Mouse (Mus musculus): Measurements from ENCODE around the gene Casc4. TPM values are rescaled to one million over a fixed set of nuclear protein-coding genes. Genes with fewer than 3 reads are reported as not detected.
A peak's percentile ranks its signal among the peaks of the same experiment; 100 is the strongest.

Casc4 gene
- polyA plus RNA-seq (2011; ENCODE audit: insufficient read length, low read depth, missing spikeins): 74.5 and 94.2 TPM in 2 replicates

DNA sequence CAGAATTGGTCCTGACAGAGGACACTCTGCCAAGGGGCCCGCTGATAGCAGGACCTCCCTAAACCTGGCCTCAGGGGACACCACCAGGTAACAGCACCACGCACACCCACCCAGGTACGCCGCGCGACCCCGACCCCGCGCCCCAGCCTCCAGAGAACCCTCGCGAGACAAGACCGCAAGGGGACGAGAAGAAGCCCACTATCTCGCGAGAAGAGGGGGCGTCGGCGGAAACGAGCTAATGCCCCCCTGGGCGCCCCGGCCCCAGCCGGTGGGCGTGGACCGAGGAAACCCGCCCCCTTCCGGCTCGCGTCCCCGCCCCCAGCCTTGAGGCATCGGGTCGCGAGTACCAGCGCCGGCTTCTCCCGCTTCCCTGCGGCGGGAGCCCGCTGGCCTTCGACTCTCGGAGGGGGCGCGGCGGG, at the start of gene Casc4:
TSS of gene Casc4 (plus strand) at position 339 of the 419 bp plus-strand sequence.
- Histone ChIP-seq H3K27ac (ENCODE audit: insufficient read depth, low read length) (no peak within 1 kb of the TSS), H3K4me3 (ENCODE audit: insufficient read depth, low read length) (peak within 1 kb of the TSS; percentile 69), H3K4me1 (ENCODE audit: control insufficient read depth, insufficient read depth, low read length) (peaks cover under 1% of the 10 kb centered on the region; the same call in 1 of the 2 replicates)
- TF ChIP-seq POLR2A (IDR thresholded peaks at IDR 0.05; ENCODE audit: low read depth, low read length) (peak; percentile 66), CTCF (IDR thresholded peaks at IDR 0.05; ENCODE audit: borderline replicate concordance, insufficient read depth, low read length) (no peak)

- Histone ChIP-seq H3K27ac (ENCODE audit: insufficient read depth, low read length) (no peak overlapping the region), H3K4me3 (ENCODE audit: insufficient read depth, low read length) (no peak overlapping the region), H3K4me1 (ENCODE audit: control insufficient read depth, insufficient read depth, low read length) (no peaks in the 10 kb centered on the region)
- TF ChIP-seq CTCF (IDR thresholded peaks at IDR 0.05; ENCODE audit: borderline replicate concordance, insufficient read depth, low read length) (no peak), POLR2A (IDR thresholded peaks at IDR 0.05; ENCODE audit: low read depth, low read length) (no peak)
Measured at GRCm38 (mm10) chr2:121821787-121822186, 45.0 kb upstream of the Casc4 start.

DNA sequence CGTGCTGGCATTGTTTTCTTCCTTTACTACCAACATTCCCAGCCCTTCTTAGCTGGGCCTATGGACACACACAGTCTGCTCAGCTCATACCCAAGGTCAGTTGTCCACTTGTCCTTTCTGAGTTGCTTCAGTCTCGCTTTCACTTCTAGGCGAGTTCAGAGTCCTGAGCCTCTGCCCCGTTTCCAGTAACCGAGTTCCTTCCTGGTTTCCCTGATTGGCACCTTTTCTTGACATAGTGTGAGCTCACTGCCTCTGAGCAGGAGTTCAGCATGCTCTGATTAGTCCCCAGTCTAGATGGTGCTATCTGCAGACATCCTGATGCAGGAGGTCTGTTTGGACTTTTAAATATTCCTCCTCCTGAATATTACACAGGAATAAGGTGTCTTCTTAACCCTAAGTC, 42.1 kb upstream of the Casc4 start:
- no peak overlapping the region for H3K27ac ChIP-seq (ENCODE audit: insufficient read depth, low read length)
- H3K4me1 ChIP-seq (ENCODE audit: control insufficient read depth, insufficient read depth, low read length): peaks cover 3% of the 10 kb centered on the region; the same call in 1 of the 2 replicates
- no peak overlapping the region for H3K4me3 ChIP-seq (ENCODE audit: insufficient read depth, low read length)
- TF ChIP-seq CTCF (IDR thresholded peaks at IDR 0.05; ENCODE audit: borderline replicate concordance, insufficient read depth, low read length) (no peak), POLR2A (IDR thresholded peaks at IDR 0.05; ENCODE audit: low read depth, low read length) (no peak)

DNA sequence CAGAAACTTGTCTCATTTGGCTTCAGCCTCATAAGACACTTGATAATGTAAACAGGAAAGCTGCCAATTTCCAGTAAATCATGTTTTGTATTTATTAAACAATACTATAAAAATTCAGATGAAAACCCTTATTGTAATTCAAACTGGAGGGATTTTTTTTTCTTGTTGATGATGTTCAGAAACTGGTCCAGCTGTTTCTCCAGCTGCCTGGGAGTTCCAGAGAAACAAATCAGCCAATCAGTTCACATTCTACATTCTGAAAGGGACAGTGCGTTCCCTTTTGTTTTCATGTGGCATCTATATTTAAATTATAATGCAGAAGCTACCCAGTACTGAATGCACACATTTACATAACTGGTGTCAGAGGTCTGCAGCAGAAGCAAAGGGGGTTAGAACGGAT, 40.6 kb upstream of the Casc4 start:
- no peak overlapping the region for H3K4me3 ChIP-seq (ENCODE audit: insufficient read depth, low read length)
- H3K4me1 ChIP-seq (ENCODE audit: control insufficient read depth, insufficient read depth, low read length): peaks cover 3% of the 10 kb centered on the region; the same call in 1 of the 2 replicates
- no peak overlapping the region for H3K27ac ChIP-seq (ENCODE audit: insufficient read depth, low read length)
- no peak for TF ChIP-seq POLR2A (IDR thresholded peaks at IDR 0.05; ENCODE audit: low read depth, low read length)
- TF ChIP-seq CTCF (IDR thresholded peaks at IDR 0.05; ENCODE audit: borderline replicate concordance, insufficient read depth, low read length): no peak

DNA sequence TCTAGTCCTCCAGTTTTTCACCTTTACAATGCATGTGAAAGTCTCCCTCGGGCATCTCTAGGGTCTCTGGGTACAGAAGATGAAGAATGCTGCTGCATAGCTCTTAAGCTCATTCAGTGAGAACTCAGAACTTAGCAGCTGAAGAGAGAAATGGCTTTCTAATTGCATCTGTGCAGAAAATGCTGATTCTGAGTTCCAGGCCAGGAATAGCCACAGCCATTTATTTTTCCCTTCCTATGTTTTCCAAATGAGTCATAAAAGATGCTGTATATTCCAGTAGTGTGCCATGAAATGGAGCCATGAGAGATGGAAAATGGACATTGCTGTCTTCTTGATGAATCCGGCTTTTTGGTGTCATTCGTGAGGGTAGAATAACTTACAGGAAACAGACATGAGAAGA, 38.4 kb upstream of the Casc4 start:
- H3K27ac ChIP-seq (ENCODE audit: insufficient read depth, low read length): no peak overlapping the region
- TF ChIP-seq CTCF (IDR thresholded peaks at IDR 0.05; ENCODE audit: borderline replicate concordance, insufficient read depth, low read length) (no peak), POLR2A (IDR thresholded peaks at IDR 0.05; ENCODE audit: low read depth, low read length) (no peak)
- H3K4me1 ChIP-seq (ENCODE audit: control insufficient read depth, insufficient read depth, low read length): peaks cover 3% of the 10 kb centered on the region; the same call in 1 of the 2 replicates
- no peak overlapping the region for H3K4me3 ChIP-seq (ENCODE audit: insufficient read depth, low read length)

DNA sequence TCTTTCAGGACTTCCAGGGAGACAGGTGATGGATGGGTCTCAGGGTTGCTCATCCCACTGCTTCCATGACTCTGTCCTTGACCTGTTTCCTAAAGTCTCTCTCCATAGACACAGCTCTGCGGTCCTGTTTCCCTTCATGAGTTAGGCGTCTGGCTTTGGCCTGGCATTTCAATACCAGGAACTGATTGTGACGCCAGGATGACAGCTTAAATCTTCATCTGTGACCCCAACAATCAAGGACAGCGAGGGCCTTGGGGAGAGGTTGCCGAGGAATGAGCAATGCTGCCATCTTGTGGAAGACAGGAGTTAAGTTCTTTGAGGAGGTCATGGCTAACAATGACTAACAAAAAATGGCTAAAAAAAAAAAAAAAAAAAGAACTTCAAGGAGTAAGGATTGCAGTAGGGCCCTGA, 34.3 kb upstream of the Casc4 start:
- Histone ChIP-seq H3K4me1 (ENCODE audit: control insufficient read depth, insufficient read depth, low read length) (peaks cover 3% of the 10 kb centered on the region; the same call in 1 of the 2 replicates), H3K4me3 (ENCODE audit: insufficient read depth, low read length) (no peak overlapping the region), H3K27ac (ENCODE audit: insufficient read depth, low read length) (no peak overlapping the region)
- TF ChIP-seq POLR2A (IDR thresholded peaks at IDR 0.05; ENCODE audit: low read depth, low read length): no peak
- TF ChIP-seq CTCF (IDR thresholded peaks at IDR 0.05; ENCODE audit: borderline replicate concordance, insufficient read depth, low read length): peak; percentile 71; the same call in 1 of the 2 replicates

DNA sequence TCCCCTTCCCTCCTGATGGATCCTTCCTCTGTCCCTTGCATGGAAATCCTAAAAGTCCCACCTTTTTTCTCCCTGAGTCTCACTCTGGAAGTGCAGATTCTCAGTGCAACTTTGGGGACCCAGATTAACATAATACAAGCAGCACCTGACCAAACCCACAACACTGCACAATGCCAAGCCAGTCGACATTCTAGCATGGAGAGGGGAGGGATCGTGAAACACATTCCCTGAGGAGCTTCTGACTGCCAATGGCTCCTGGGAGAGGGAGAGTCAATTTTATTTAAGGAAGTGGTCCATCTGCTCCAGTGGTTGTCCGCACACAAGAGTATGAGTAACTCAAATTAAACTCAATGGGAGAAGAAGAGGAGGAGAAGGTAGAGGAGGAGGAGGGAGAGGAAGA, 31.8 kb upstream of the Casc4 start:
- no peaks in the 10 kb centered on the region for H3K4me1 ChIP-seq (ENCODE audit: control insufficient read depth, insufficient read depth, low read length)
- TF ChIP-seq CTCF (IDR thresholded peaks at IDR 0.05; ENCODE audit: borderline replicate concordance, insufficient read depth, low read length) (no peak), POLR2A (IDR thresholded peaks at IDR 0.05; ENCODE audit: low read depth, low read length) (no peak)
- no peak overlapping the region for H3K27ac ChIP-seq (ENCODE audit: insufficient read depth, low read length)
- H3K4me3 ChIP-seq (ENCODE audit: insufficient read depth, low read length): no peak overlapping the region

DNA sequence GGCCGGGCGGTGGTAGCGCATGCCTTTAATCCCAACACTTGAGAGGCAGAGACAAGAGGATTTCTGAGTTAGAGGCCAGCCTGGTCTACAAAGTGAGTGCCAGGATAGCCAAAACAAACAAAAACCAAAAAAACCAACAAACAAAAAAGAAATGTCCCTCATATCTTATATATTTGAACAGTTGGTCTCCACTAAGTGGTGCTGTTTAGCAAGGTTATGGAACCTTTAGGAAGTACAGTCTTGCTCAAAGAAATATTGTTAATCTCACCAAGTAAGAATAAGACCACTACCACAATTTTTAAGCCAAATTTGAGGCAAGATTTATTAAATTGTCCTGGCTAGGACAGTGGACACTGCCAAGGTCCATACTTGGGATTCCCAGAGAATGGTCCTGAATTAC, 25.3 kb upstream of the Casc4 start:
- no peak for TF ChIP-seq POLR2A (IDR thresholded peaks at IDR 0.05; ENCODE audit: low read depth, low read length)
- TF ChIP-seq CTCF (IDR thresholded peaks at IDR 0.05; ENCODE audit: borderline replicate concordance, insufficient read depth, low read length): no peak
- Histone ChIP-seq H3K4me1 (ENCODE audit: control insufficient read depth, insufficient read depth, low read length) (no peaks in the 10 kb centered on the region), H3K4me3 (ENCODE audit: insufficient read depth, low read length) (no peak overlapping the region), H3K27ac (ENCODE audit: insufficient read depth, low read length) (no peak overlapping the region)

GRCm38 (mm10) chr2:121842249-121842648, 24.5 kb upstream of the Casc4 start:
- H3K27ac ChIP-seq (ENCODE audit: insufficient read depth, low read length): no peak overlapping the region
- TF ChIP-seq CTCF (IDR thresholded peaks at IDR 0.05; ENCODE audit: borderline replicate concordance, insufficient read depth, low read length): no peak
- TF ChIP-seq POLR2A (IDR thresholded peaks at IDR 0.05; ENCODE audit: low read depth, low read length): no peak
- H3K4me1 ChIP-seq (ENCODE audit: control insufficient read depth, insufficient read depth, low read length): no peaks in the 10 kb centered on the region
- H3K4me3 ChIP-seq (ENCODE audit: insufficient read depth, low read length): no peak overlapping the region

GRCm38 (mm10) chr2:121846050-121846449, 20.7 kb upstream of the Casc4 start:
- Histone ChIP-seq H3K27ac (ENCODE audit: insufficient read depth, low read length) (no peak overlapping the region), H3K4me1 (ENCODE audit: control insufficient read depth, insufficient read depth, low read length) (no peaks in the 10 kb centered on the region), H3K4me3 (ENCODE audit: insufficient read depth, low read length) (no peak overlapping the region)
- TF ChIP-seq POLR2A (IDR thresholded peaks at IDR 0.05; ENCODE audit: low read depth, low read length) (no peak), CTCF (IDR thresholded peaks at IDR 0.05; ENCODE audit: borderline replicate concordance, insufficient read depth, low read length) (no peak)
